Mouse (Mus musculus) urinary bladder, postnatal 10 days (tissue): ENCODE measurements around the gene Gtf2ird1.
"Not testable (repeated sequence)": the region's sequence is repeated elsewhere in the genome, so short reads cannot be mapped to it uniquely, and the experiment has no call there.

Source experiments
- DNase-seq: peaks from one replicate; pipeline ENCODE4 v3.0.0; 2022; ENCODE audit warnings: low spot score

Gene Gtf2ird1

GRCm38 (mm10) chr5:134409606-134410306 is 46.8 kb downstream of the Gtf2ird1 start:
- no peak for DNase-seq

- DNase-seq = no peak
Observed at GRCm38 (mm10) chr5:134408119-134408518, 48.4 kb downstream of the Gtf2ird1 start.

GRCm38 (mm10) chr5:134401841-134402240 is 54.7 kb downstream of the Gtf2ird1 start:
- no peak for DNase-seq

GRCm38 (mm10) chr5:134397434-134398163 is 58.9 kb downstream of the Gtf2ird1 start:
- no peak for DNase-seq

- no peak for DNase-seq
Observed at GRCm38 (mm10) chr5:134396519-134396918, 60.0 kb downstream of the Gtf2ird1 start.

- DNase-seq = no peak
Observed at GRCm38 (mm10) chr5:134394624-134395023, 61.9 kb downstream of the Gtf2ird1 start.

- no peak for DNase-seq
Observed at GRCm38 (mm10) chr5:134393624-134394023, 62.9 kb downstream of the Gtf2ird1 start.

- DNase-seq = peak; percentile 27
Observed at GRCm38 (mm10) chr5:134385106-134385505, 71.4 kb downstream of the Gtf2ird1 start.

GRCm38 (mm10) chr5:134375256-134375655 is 81.3 kb downstream of the Gtf2ird1 start:
- no peak for DNase-seq

GRCm38 (mm10) chr5:134374546-134374945 is 82.0 kb downstream of the Gtf2ird1 start:
- no peak for DNase-seq

- no peak for DNase-seq
Observed at GRCm38 (mm10) chr5:134373912-134374488, 82.5 kb downstream of the Gtf2ird1 start.

- DNase-seq = no peak
Observed at GRCm38 (mm10) chr5:134372926-134373658, 83.4 kb downstream of the Gtf2ird1 start.

GRCm38 (mm10) chr5:134371511-134372289 is 84.8 kb downstream of the Gtf2ird1 start:
- no peak for DNase-seq

GRCm38 (mm10) chr5:134370831-134371230 is 85.7 kb downstream of the Gtf2ird1 start:
- no peak for DNase-seq

- no peak for DNase-seq
Observed at GRCm38 (mm10) chr5:134359101-134359500, 97.4 kb downstream of the Gtf2ird1 start.

GRCm38 (mm10) chr5:134355372-134355771 is 101.1 kb downstream of the Gtf2ird1 start:
- DNase-seq = not testable (repeated sequence)

GRCm38 (mm10) chr5:134353117-134353516 is 103.4 kb downstream of the Gtf2ird1 start:
- DNase-seq = no peak

GRCm38 (mm10) chr5:134352527-134353001 is 104.0 kb downstream of the Gtf2ird1 start:
- no peak for DNase-seq

- DNase-seq = no peak
Observed at GRCm38 (mm10) chr5:134350660-134351059, 105.9 kb downstream of the Gtf2ird1 start.

GRCm38 (mm10) chr5:134347066-134347465 is 109.5 kb downstream of the Gtf2ird1 start:
- no peak for DNase-seq

- no peak for DNase-seq
Observed at GRCm38 (mm10) chr5:134345449-134345848, 111.1 kb downstream of the Gtf2ird1 start.
